Mouse (Mus musculus) skeletal muscle tissue, adult 2 months (tissue): ENCODE data around the gene Asic2.
A peak's percentile ranks its signal among the peaks of the same experiment; 100 is the strongest.

Experiments used
- DNase-seq: peaks from one replicate; pipeline ENCODE4 v3.0.0-alpha.2; 2012; ENCODE audit warnings: low read depth, low spot score

Asic2 gene

GRCm38 (mm10) chr11:81750016-81750415 lies 218.2 kb downstream of the Asic2 start:
- no peak for DNase-seq

- no peak for DNase-seq
Measured at GRCm38 (mm10) chr11:81738995-81739394, 229.3 kb downstream of the Asic2 start.

- DNase-seq: no peak
Measured at GRCm38 (mm10) chr11:81737777-81738176, 230.5 kb downstream of the Asic2 start.

- no peak for DNase-seq
Measured at GRCm38 (mm10) chr11:81722071-81722470, 246.2 kb downstream of the Asic2 start.

GRCm38 (mm10) chr11:81714801-81715200 lies 253.5 kb downstream of the Asic2 start:
- no peak for DNase-seq

GRCm38 (mm10) chr11:81706996-81707395 lies 261.3 kb downstream of the Asic2 start:
- DNase-seq: no peak

- DNase-seq: no peak
Measured at GRCm38 (mm10) chr11:81698008-81698407, 270.2 kb downstream of the Asic2 start.

- DNase-seq: no peak
Measured at GRCm38 (mm10) chr11:81695501-81695900, 272.8 kb downstream of the Asic2 start.

- DNase-seq: no peak
Measured at GRCm38 (mm10) chr11:81680511-81680910, 287.7 kb downstream of the Asic2 start.

- DNase-seq: no peak
Measured at GRCm38 (mm10) chr11:81671724-81672123, 296.5 kb downstream of the Asic2 start.

- no peak for DNase-seq
Measured at GRCm38 (mm10) chr11:81670436-81670835, 297.8 kb downstream of the Asic2 start.

- no peak for DNase-seq
Measured at GRCm38 (mm10) chr11:81658850-81659249, 309.4 kb downstream of the Asic2 start.

- no peak for DNase-seq
Measured at GRCm38 (mm10) chr11:81657121-81657520, 311.1 kb downstream of the Asic2 start.

- no peak for DNase-seq
Measured at GRCm38 (mm10) chr11:81647828-81648227, 320.4 kb downstream of the Asic2 start.

GRCm38 (mm10) chr11:81645549-81645948 lies 322.7 kb downstream of the Asic2 start:
- no peak for DNase-seq

GRCm38 (mm10) chr11:81636356-81636755 lies 331.9 kb downstream of the Asic2 start:
- DNase-seq: no peak

GRCm38 (mm10) chr11:81634360-81635350 lies 333.6 kb downstream of the Asic2 start:
- peak; percentile 43 for DNase-seq

GRCm38 (mm10) chr11:81625199-81625598 lies 343.1 kb downstream of the Asic2 start:
- DNase-seq: no peak

- no peak for DNase-seq
Measured at GRCm38 (mm10) chr11:81620516-81620915, 347.7 kb downstream of the Asic2 start.

GRCm38 (mm10) chr11:81616437-81616836 lies 351.8 kb downstream of the Asic2 start:
- DNase-seq: no peak

- no peak for DNase-seq
Measured at GRCm38 (mm10) chr11:81613869-81614620, 354.2 kb downstream of the Asic2 start.

GRCm38 (mm10) chr11:81612798-81613540 lies 355.3 kb downstream of the Asic2 start:
- DNase-seq: peak; percentile 57
